9 mouse cellular contexts compared by ENCODE assay signal in genomic region chr2:30419112-30419511, GRCm38 (mm10). TPM values are rescaled to one million over a fixed set of nuclear protein-coding genes. Genes with fewer than 3 reads are reported as not detected.
A peak's percentile ranks its signal among the peaks of the same experiment; 100 is the strongest.
DNase-seq lines count a peak whose midpoint lies in the region; ATAC-seq lines count a peak whose summit lies in the region.
"Had no signal": no experiment of that assay in that cellular context is flagged by ENCODE, and none has a peak within 500 bp of the region (broad histone marks: within the 10 kb centered on the region; RNA-seq: fewer than 3 reads in every experiment).

No protein-coding gene starts in this region.

- no peaks in the 10 kb centered on the region for H3K27me3 ChIP-seq in kidney, embryonic 14.5 days (ENCODE audit: control insufficient read depth, insufficient read depth, low read length)
- no peaks in the 10 kb centered on the region for H3K27me3 ChIP-seq in embryonic facial prominence, embryonic 15.5 days
- H3K27me3 ChIP-seq in limb, embryonic 12.5 days = no peaks in the 10 kb centered on the region
- H3K27me3 ChIP-seq in neural tube, embryonic 14.5 days (ENCODE audit: control insufficient read depth, insufficient read depth, low read length) = no peaks in the 10 kb centered on the region

- DNase-seq in kidney, postnatal 14 days = no peak
- no peak for DNase-seq in right cerebral cortex, postnatal 36 days (ENCODE audit: low spot score in 2 of 2)
- DNase-seq in kidney, postnatal 10 days = no peak
- DNase-seq: lung, adult 2 months had no signal

- peak overlapping the region; percentile 29 for H3K4me2 ChIP-seq in kidney, embryonic 14.5 days (replicated peaks; ENCODE audit: low read depth, low read length)
- H3K4me2 ChIP-seq in embryonic facial prominence, embryonic 15.5 days (replicated peaks) = peak overlapping the region; percentile 13; the same call in 1 of the 2 replicates
- peak overlapping the region; percentile 75 for H3K4me2 ChIP-seq in limb, embryonic 12.5 days
- H3K4me2 ChIP-seq in neural tube, embryonic 14.5 days (ENCODE audit: low read depth, low read length) = peak overlapping the region; percentile 6; the same call in 1 of the 2 replicates

- no peaks in the 10 kb centered on the region for H3K9me3 ChIP-seq in kidney, embryonic 14.5 days (ENCODE audit: control insufficient read depth, low read length)
- H3K9me3 ChIP-seq in embryonic facial prominence, embryonic 15.5 days (replicated peaks) = no peaks in the 10 kb centered on the region
- no peaks in the 10 kb centered on the region for H3K9me3 ChIP-seq in limb, embryonic 12.5 days
- no peaks in the 10 kb centered on the region for H3K9me3 ChIP-seq in neural tube, embryonic 14.5 days (ENCODE audit: control insufficient read depth, low read length)

- H3K4me1 ChIP-seq in kidney, embryonic 14.5 days (ENCODE audit: control insufficient read depth, insufficient read depth, low read length) = peaks cover 29% of the 10 kb centered on the region
- H3K4me1 ChIP-seq in embryonic facial prominence, embryonic 15.5 days = peaks cover 38% of the 10 kb centered on the region
- peaks cover 47% of the 10 kb centered on the region for H3K4me1 ChIP-seq in limb, embryonic 12.5 days (replicated peaks)
- peaks cover 22% of the 10 kb centered on the region for H3K4me1 ChIP-seq in neural tube, embryonic 14.5 days (ENCODE audit: control insufficient read depth, insufficient read depth, low read length)

- peak overlapping the region; percentile 81 for H3K27ac ChIP-seq in kidney, embryonic 14.5 days (ENCODE audit: low read depth, low read length)
- H3K27ac ChIP-seq in embryonic facial prominence, embryonic 15.5 days (replicated peaks) = peak overlapping the region; percentile 61
- peak overlapping the region; percentile 95 for H3K27ac ChIP-seq in limb, embryonic 12.5 days
- H3K27ac ChIP-seq in neural tube, embryonic 14.5 days (ENCODE audit: low read depth, low read length) = peak overlapping the region; percentile 39; the same call in 1 of the 2 replicates

- peak overlapping the region; percentile 2; the same call in 1 of the 2 replicates for H3K4me3 ChIP-seq in kidney, embryonic 14.5 days (ENCODE audit: low read length)
- H3K4me3 ChIP-seq in embryonic facial prominence, embryonic 15.5 days (replicated peaks) = no peak overlapping the region
- peak overlapping the region; percentile 23 for H3K4me3 ChIP-seq in limb, embryonic 12.5 days (replicated peaks)
- no peak overlapping the region for H3K4me3 ChIP-seq in neural tube, embryonic 14.5 days (ENCODE audit: low read depth, low read length)

- peak overlapping the region; percentile 52; the same call in 1 of the 2 replicates for H3K9ac ChIP-seq in kidney, embryonic 14.5 days (ENCODE audit: low read depth, low read length)
- no peak overlapping the region for H3K9ac ChIP-seq in embryonic facial prominence, embryonic 15.5 days
- peak overlapping the region; percentile 52 for H3K9ac ChIP-seq in limb, embryonic 12.5 days (replicated peaks)
- H3K9ac ChIP-seq in neural tube, embryonic 14.5 days (replicated peaks; ENCODE audit: low read depth, low read length) = no peak overlapping the region

- no peak for ATAC-seq in kidney, embryonic 14.5 days (ENCODE audit: low FRiP score, low TSS enrichment)
- ATAC-seq in embryonic facial prominence, embryonic 15.5 days (ENCODE audit: insufficient number of reproducible peaks, low FRiP score, low TSS enrichment, low read depth) = no peak
- ATAC-seq in limb, embryonic 12.5 days (ENCODE audit: insufficient number of reproducible peaks, insufficient read depth, low FRiP score, low TSS enrichment, low read depth) = no peak
- no peak for ATAC-seq in neural tube, embryonic 14.5 days (ENCODE audit: low read depth)
- ATAC-seq in cerebellum, adult (ENCODE audit: insufficient number of reproducible peaks, low FRiP score, low TSS enrichment) = no peak

- no peaks in the 10 kb centered on the region; the same call in 1 of the 2 replicates for H3K36me3 ChIP-seq in kidney, embryonic 14.5 days (ENCODE audit: control insufficient read depth, insufficient read depth, low read length)
- H3K36me3 ChIP-seq in embryonic facial prominence, embryonic 15.5 days = no peaks in the 10 kb centered on the region
- H3K36me3 ChIP-seq in limb, embryonic 12.5 days = peaks cover 5% of the 10 kb centered on the region; the same call in 1 of the 2 replicates
- H3K36me3 ChIP-seq in neural tube, embryonic 14.5 days (ENCODE audit: control insufficient read depth, insufficient read depth, low read length) = no peaks in the 10 kb centered on the region

- 10% methylated on average over 10 of the region's 10 CpGs for WGBS in kidney, embryonic 14.5 days
- WGBS in embryonic facial prominence, embryonic 15.5 days = 14% methylated on average over 10 of the region's 10 CpGs
- 4% methylated on average over 10 of the region's 10 CpGs for WGBS in limb, embryonic 12.5 days
- WGBS in neural tube, embryonic 14.5 days = 17% methylated on average over 10 of the region's 10 CpGs

RNA-seq across cellular contexts. Expression of gene Ptpa, which starts 3.3 kb away (rescaled TPM):
- polyA plus RNA-seq in kidney, embryonic 14.5 days (2014; fragmentation: Nextera tagmentation; extraction: Ambion mirVana) = 92.3 and 96.0 TPM in 2 replicates
- polyA plus RNA-seq in embryonic facial prominence, embryonic 15.5 days (2015; fragmentation: Nextera tagmentation; extraction: Ambion mirVana) = 146 and 154 TPM in 2 replicates
- polyA plus RNA-seq in limb, embryonic 12.5 days (2016; fragmentation: Nextera tagmentation; extraction: Ambion mirVana) = 154 and 155 TPM in 2 replicates
- polyA plus RNA-seq in neural tube, embryonic 14.5 days (2014; fragmentation: Nextera tagmentation; extraction: Ambion mirVana) = 65.8 and 70.7 TPM in 2 replicates

RNA-seq across cellular contexts. Expression of gene Crat, which starts 3.5 kb away (rescaled TPM):
- 21.4 and 30.6 TPM in 2 replicates for polyA plus RNA-seq in kidney, embryonic 14.5 days (2014; fragmentation: Nextera tagmentation; extraction: Ambion mirVana)
- polyA plus RNA-seq in embryonic facial prominence, embryonic 15.5 days (2015; fragmentation: Nextera tagmentation; extraction: Ambion mirVana) = 29.4 and 32.1 TPM in 2 replicates
- polyA plus RNA-seq in limb, embryonic 12.5 days (2016; fragmentation: Nextera tagmentation; extraction: Ambion mirVana) = 24.4 and 27.5 TPM in 2 replicates
- polyA plus RNA-seq in neural tube, embryonic 14.5 days (2014; fragmentation: Nextera tagmentation; extraction: Ambion mirVana) = 27.7 and 32.4 TPM in 2 replicates

RNA-seq across cellular contexts. Expression of gene Dolpp1, which starts 27.1 kb away (rescaled TPM):
- 31.0 and 34.7 TPM in 2 replicates for polyA plus RNA-seq in kidney, embryonic 14.5 days (2014; fragmentation: Nextera tagmentation; extraction: Ambion mirVana)
- 34.6 and 34.7 TPM in 2 replicates for polyA plus RNA-seq in embryonic facial prominence, embryonic 15.5 days (2015; fragmentation: Nextera tagmentation; extraction: Ambion mirVana)
- 33.2 and 39.1 TPM in 2 replicates for polyA plus RNA-seq in limb, embryonic 12.5 days (2016; fragmentation: Nextera tagmentation; extraction: Ambion mirVana)
- polyA plus RNA-seq in neural tube, embryonic 14.5 days (2014; fragmentation: Nextera tagmentation; extraction: Ambion mirVana) = 51.5 and 57.7 TPM in 2 replicates

RNA-seq across cellular contexts. Expression of gene Ier5l, which starts 54.9 kb away (rescaled TPM):
- polyA plus RNA-seq in kidney, embryonic 14.5 days (2014; fragmentation: Nextera tagmentation; extraction: Ambion mirVana) = 5.5 and 7.2 TPM in 2 replicates
- 2.2 and 3.0 TPM in 2 replicates for polyA plus RNA-seq in embryonic facial prominence, embryonic 15.5 days (2015; fragmentation: Nextera tagmentation; extraction: Ambion mirVana)
- 3.6 and 4.5 TPM in 2 replicates for polyA plus RNA-seq in limb, embryonic 12.5 days (2016; fragmentation: Nextera tagmentation; extraction: Ambion mirVana)
- 2.3 and 2.6 TPM in 2 replicates for polyA plus RNA-seq in neural tube, embryonic 14.5 days (2014; fragmentation: Nextera tagmentation; extraction: Ambion mirVana)

RNA-seq across cellular contexts. Expression of gene Miga2, which starts 55.1 kb away (rescaled TPM):
- 14.5 and 25.0 TPM in 2 replicates for polyA plus RNA-seq in kidney, embryonic 14.5 days (2014; fragmentation: Nextera tagmentation; extraction: Ambion mirVana)
- 21.8 and 22.9 TPM in 2 replicates for polyA plus RNA-seq in embryonic facial prominence, embryonic 15.5 days (2015; fragmentation: Nextera tagmentation; extraction: Ambion mirVana)
- polyA plus RNA-seq in limb, embryonic 12.5 days (2016; fragmentation: Nextera tagmentation; extraction: Ambion mirVana) = 26.9 and 30.6 TPM in 2 replicates
- 28.9 and 30.9 TPM in 2 replicates for polyA plus RNA-seq in neural tube, embryonic 14.5 days (2014; fragmentation: Nextera tagmentation; extraction: Ambion mirVana)

Comparison
In these comparisons a context has a peak if more than half of its experiments do, and no peak if none do; other contexts are left out.
1. H3K27ac ChIP-seq: peak in every context shown above with its lines; median percentile 95 in limb, embryonic 12.5 days; 81 in kidney, embryonic 14.5 days; 61 in embryonic facial prominence, embryonic 15.5 days; 39 in neural tube, embryonic 14.5 days.
2. H3K4me2 ChIP-seq: peak in every context shown above with its lines; median percentile 75 in limb, embryonic 12.5 days; 29 in kidney, embryonic 14.5 days; 13 in embryonic facial prominence, embryonic 15.5 days; 6 in neural tube, embryonic 14.5 days.
3. H3K4me3 ChIP-seq: peak in kidney, embryonic 14.5 days (single experiment) and limb, embryonic 12.5 days (single experiment); none in embryonic facial prominence, embryonic 15.5 days (single experiment) and neural tube, embryonic 14.5 days (single experiment).
4. H3K9ac ChIP-seq: peak in kidney, embryonic 14.5 days (single experiment) and limb, embryonic 12.5 days (single experiment); none in embryonic facial prominence, embryonic 15.5 days (single experiment) and neural tube, embryonic 14.5 days (single experiment).